Mouse (Mus musculus): Measurements from ENCODE around the gene Cyp46a1. TPM values are rescaled to one million over a fixed set of nuclear protein-coding genes. Genes with fewer than 3 reads are reported as not detected.

Cyp46a1 gene
- total RNA-seq, 2 experiments from 2014 or later = 0.69 to 2.3 TPM

GRCm38 (mm10) chr12:108310456-108311027, 23.6 kb upstream of the Cyp46a1 start:
- DNase-seq = no peak
- intact Hi-C loops (cut with DNase I) = no loop called here

GRCm38 (mm10) chr12:108311741-108312290, 22.4 kb upstream of the Cyp46a1 start:
- intact Hi-C loops (cut with DNase I) = no loop called here
- no peak for DNase-seq

GRCm38 (mm10) chr12:108312432-108312851, 21.7 kb upstream of the Cyp46a1 start:
- intact Hi-C loops (cut with DNase I) = no loop called here
- no peak for DNase-seq

- intact Hi-C loops (cut with DNase I) = no loop called here
- DNase-seq = no peak
These were observed 20.9 kb upstream of the Cyp46a1 start for GRCm38 (mm10) chr12:108313244-108313772.

- no peak for DNase-seq
- intact Hi-C loops (cut with DNase I) = no loop called here
These were observed 18.4 kb upstream of the Cyp46a1 start for GRCm38 (mm10) chr12:108315818-108316217.

- intact Hi-C loops (cut with DNase I) = no loop called here
- DNase-seq = no peak
These were observed 17.5 kb upstream of the Cyp46a1 start for GRCm38 (mm10) chr12:108316655-108317054.

GRCm38 (mm10) chr12:108317201-108317738, 16.9 kb upstream of the Cyp46a1 start:
- intact Hi-C loops (cut with DNase I) = no loop called here
- no peak for DNase-seq

- intact Hi-C loops (cut with DNase I) = no loop called here
- no peak for DNase-seq
These were observed 16.3 kb upstream of the Cyp46a1 start for GRCm38 (mm10) chr12:108317826-108318430.

- intact Hi-C loops (cut with DNase I) = no loop called here
- DNase-seq = no peak
These were observed 15.7 kb upstream of the Cyp46a1 start for GRCm38 (mm10) chr12:108318499-108318898.

GRCm38 (mm10) chr12:108320096-108320495, 14.1 kb upstream of the Cyp46a1 start:
- no peak for DNase-seq
- intact Hi-C loops (cut with DNase I) = no loop called here

GRCm38 (mm10) chr12:108326401-108326800, 7.8 kb upstream of the Cyp46a1 start:
- intact Hi-C loops (cut with DNase I) = no loop called here

GRCm38 (mm10) chr12:108327889-108328491, 6.2 kb upstream of the Cyp46a1 start:
- intact Hi-C loops (cut with DNase I) = no loop called here

More at GRCm38 (mm10) chr12:108326401-108326800, 7.8 kb upstream of the Cyp46a1 start:
- no peak for DNase-seq

GRCm38 (mm10) chr12:108333056-108333455, 1.1 kb upstream of the Cyp46a1 start:
- intact Hi-C loops (cut with DNase I) = loop anchor here (2.0 kb wide), 1 partner anchor 162 kb away; no protein-coding TSS in a partner anchor
- peak; percentile 93 to 94 for DNase-seq

More at GRCm38 (mm10) chr12:108327889-108328491, 6.2 kb upstream of the Cyp46a1 start:
- DNase-seq = peak in 1 of 2 experiments; percentile 59

- no peak for DNase-seq
- intact Hi-C loops (cut with DNase I) = loop anchor here (2.0 kb wide), 1 partner anchor 161 kb away; no protein-coding TSS in a partner anchor
These were observed 699 bp upstream of the Cyp46a1 start for GRCm38 (mm10) chr12:108333481-108333882.

- intact Hi-C loops (cut with DNase I) = no loop called here
- no peak for DNase-seq
These were observed 348 bp downstream of the Cyp46a1 start for GRCm38 (mm10) chr12:108334529-108334928.

GRCm38 (mm10) chr12:108338572-108339190, 4.5 kb downstream of the Cyp46a1 start:
- intact Hi-C loops (cut with DNase I) = no loop called here
- DNase-seq = peak; percentile 28 to 61

GRCm38 (mm10) chr12:108348151-108348550, 14.0 kb downstream of the Cyp46a1 start:
- DNase-seq = no peak
- intact Hi-C loops (cut with DNase I) = no loop called here

GRCm38 (mm10) chr12:108349026-108349425, 14.8 kb downstream of the Cyp46a1 start:
- intact Hi-C loops (cut with DNase I) = no loop called here
- peak in 1 of 2 experiments; percentile 59 for DNase-seq

GRCm38 (mm10) chr12:108350931-108351330, 16.8 kb downstream of the Cyp46a1 start:
- intact Hi-C loops (cut with DNase I) = no loop called here
- no peak for DNase-seq

- intact Hi-C loops (cut with DNase I) = no loop called here
- no peak for DNase-seq
These were observed 18.4 kb downstream of the Cyp46a1 start for GRCm38 (mm10) chr12:108352371-108353136.

Measured in heart, postnatal 10 days (tissue).